Mouse (Mus musculus): ENCODE data around the gene Golga4. TPM values are rescaled to one million over a fixed set of nuclear protein-coding genes. Genes with fewer than 3 reads are reported as not detected.

The Golga4 gene
- polyA plus RNA-seq, 1 experiment from 2014 or later = 43.5 TPM

DNA sequence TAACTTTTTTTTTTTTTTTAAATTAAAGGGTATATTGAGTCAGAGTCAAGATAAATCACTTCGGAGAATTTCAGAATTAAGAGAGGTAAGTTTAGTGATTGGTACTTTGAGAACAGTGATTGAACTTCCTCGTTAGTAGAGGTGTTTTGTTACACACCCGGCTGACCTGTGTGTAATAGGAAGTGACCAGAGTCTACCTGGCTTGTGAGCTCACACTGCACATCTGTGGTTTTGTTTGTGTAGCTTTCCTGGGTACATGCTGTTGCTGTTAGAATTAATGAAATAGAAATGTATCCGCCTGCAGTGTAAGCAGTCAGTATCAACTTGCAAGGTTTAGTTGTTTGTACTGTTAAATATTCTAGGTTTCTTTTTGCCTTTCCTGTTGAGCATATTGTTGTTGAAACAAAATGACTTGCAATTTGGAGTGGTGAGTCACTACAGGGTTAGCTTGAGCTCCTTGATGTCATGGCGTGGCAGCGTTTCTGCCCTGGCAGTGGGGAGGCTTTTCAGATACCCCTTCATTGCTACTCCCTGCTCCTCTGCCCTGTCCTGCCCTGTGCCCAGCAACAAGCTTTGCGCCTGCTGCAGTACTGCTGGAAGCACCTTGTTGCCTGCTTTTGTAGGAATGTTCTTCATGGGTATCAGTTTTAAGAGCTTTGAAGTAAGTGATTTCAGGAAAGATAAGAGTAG is 26.6 kb downstream of the Golga4 start:
- ATAC-seq (ENCODE audit: borderline replicate concordance, extremely low read depth, low FRiP score, low TSS enrichment) = no peak
- Histone ChIP-seq H3K4me2 (no peak overlapping the region), H3K4me3 (no peak overlapping the region), H3K9me3 (no peaks in the 10 kb centered on the region), H3K36me3 (peaks cover 75% of the 10 kb centered on the region), H3K27me3 (no peaks in the 10 kb centered on the region), H3K4me1 (no peaks in the 10 kb centered on the region), H3K9ac (no peak overlapping the region), H3K27ac (no peak overlapping the region)
- WGBS = 89% methylated on average over 7 of the region's 7 CpGs

DNA sequence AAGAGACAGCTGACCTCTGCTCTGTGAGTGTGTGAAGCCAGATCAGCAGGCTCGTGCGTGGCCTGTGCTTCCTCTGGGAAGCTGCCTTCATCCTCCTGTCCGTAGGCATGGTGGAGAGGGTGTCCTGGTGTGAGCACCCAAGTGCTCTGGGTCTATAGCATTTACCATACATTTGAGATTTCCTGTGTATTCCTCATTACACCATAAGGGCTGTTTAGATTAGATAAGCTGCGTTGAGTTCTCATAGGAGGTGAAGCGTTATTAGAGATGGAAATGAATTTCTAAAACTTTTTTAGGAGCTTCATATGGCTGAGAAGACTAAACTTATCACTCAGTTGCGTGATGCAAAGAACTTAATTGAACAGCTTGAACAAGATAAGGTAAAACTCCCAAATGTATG is 30.9 kb downstream of the Golga4 start:
- H3K4me3 ChIP-seq = no peak overlapping the region
- WGBS = 81% methylated on average over 6 of the region's 6 CpGs
- peaks cover 79% of the 10 kb centered on the region for H3K36me3 ChIP-seq
- no peak for ATAC-seq (ENCODE audit: borderline replicate concordance, extremely low read depth, low FRiP score, low TSS enrichment)
- no peak overlapping the region for H3K9ac ChIP-seq
- H3K4me2 ChIP-seq = no peak overlapping the region
- H3K27me3 ChIP-seq = no peaks in the 10 kb centered on the region
- no peaks in the 10 kb centered on the region for H3K4me1 ChIP-seq
- no peak overlapping the region for H3K27ac ChIP-seq
- H3K9me3 ChIP-seq = no peaks in the 10 kb centered on the region

DNA sequence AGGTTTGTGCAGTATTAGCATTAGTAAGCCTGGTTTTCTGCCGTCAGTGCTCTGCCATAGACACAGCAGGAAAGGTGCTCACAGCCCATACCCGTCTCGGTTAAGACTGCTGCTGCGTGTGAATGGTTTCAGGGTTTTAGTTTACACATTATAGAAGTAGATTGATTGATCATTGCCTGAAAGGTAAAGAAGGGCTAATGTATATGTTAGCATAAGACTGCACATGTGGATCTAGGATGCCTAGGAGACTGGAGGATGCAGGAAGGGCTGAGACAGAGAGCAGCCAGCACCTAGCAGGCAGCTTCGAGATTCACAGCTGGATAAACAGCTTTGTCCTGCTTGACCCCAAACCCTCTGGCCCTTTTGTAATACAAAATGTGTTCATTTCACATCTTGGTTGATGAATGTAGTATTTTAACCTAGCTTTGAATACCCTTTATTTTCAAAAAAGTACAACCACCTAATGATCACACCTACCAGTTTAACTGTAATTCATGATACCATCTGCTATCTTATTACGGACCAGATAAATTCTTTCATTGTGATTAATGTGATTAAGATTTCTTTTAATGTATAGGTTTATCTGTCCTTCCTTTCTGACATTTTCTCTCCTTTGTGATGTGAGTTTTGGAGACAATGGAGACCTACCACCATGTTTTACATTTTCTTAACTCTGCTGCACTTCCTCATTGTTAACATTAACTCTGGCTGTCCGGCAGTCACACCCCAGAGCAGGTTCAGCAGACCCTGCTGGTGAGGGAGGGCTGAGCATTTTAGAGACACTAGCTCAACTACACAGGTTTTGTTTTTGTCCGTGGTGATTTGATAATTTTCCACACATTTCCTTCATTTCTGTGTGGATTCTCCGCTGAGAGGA is 31.6 kb downstream of the Golga4 start:
- H3K4me2 ChIP-seq = no peak overlapping the region
- H3K36me3 ChIP-seq = peaks cover 78% of the 10 kb centered on the region
- H3K9me3 ChIP-seq = no peaks in the 10 kb centered on the region
- H3K27ac ChIP-seq = no peak overlapping the region
- no peak for ATAC-seq (ENCODE audit: borderline replicate concordance, extremely low read depth, low FRiP score, low TSS enrichment)
- WGBS = 80% methylated on average over 9 of the region's 9 CpGs
- H3K4me1 ChIP-seq = no peaks in the 10 kb centered on the region
- no peak overlapping the region for H3K4me3 ChIP-seq
- no peak overlapping the region for H3K9ac ChIP-seq
- no peaks in the 10 kb centered on the region for H3K27me3 ChIP-seq

- H3K9me3 ChIP-seq = no peaks in the 10 kb centered on the region
- H3K4me1 ChIP-seq = 0 out of 2 replicates have a peak, but pooled peaks cover 2% of the 10 kb centered on the region
- ATAC-seq (ENCODE audit: borderline replicate concordance, extremely low read depth, low FRiP score, low TSS enrichment) = no peak
- no peak overlapping the region for H3K9ac ChIP-seq
- no peak overlapping the region for H3K4me2 ChIP-seq
- no peak overlapping the region for H3K4me3 ChIP-seq
- H3K27ac ChIP-seq = no peak overlapping the region
- 92% methylated on average over 8 of the region's 8 CpGs for WGBS
- H3K27me3 ChIP-seq = no peaks in the 10 kb centered on the region
- H3K36me3 ChIP-seq = peaks cover 52% of the 10 kb centered on the region
Observed at GRCm38 (mm10) chr9:118541851-118542250, 35.8 kb downstream of the Golga4 start.

DNA sequence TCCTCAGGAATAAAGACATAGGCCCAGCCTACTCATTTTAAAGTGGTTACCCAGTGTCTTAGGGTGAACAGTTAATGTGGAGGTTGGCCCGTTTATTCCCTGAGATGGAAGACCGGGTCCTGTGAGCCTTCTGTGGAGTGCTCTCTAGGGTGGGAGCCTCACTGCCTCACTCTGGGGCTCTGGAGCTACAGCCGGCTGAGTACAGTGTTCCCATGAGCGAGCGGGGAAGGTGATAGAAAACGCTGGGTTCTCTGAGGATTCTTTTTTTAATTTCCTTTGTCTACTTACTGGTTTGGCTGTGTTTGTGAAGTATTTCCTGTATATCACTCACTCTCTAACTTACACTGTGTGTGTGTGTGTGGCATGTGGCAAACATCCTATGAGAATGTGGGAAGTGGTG is 39.1 kb downstream of the Golga4 start:
- H3K27ac ChIP-seq = 0 out of 2 replicates have a peak overlapping the region, but pooled peaks have one; percentile 8
- 61% methylated on average over 6 of the region's 6 CpGs for WGBS
- no peak for ATAC-seq (ENCODE audit: borderline replicate concordance, extremely low read depth, low FRiP score, low TSS enrichment)
- no peaks in the 10 kb centered on the region for H3K27me3 ChIP-seq
- peaks cover 42% of the 10 kb centered on the region for H3K36me3 ChIP-seq
- H3K4me3 ChIP-seq = no peak overlapping the region
- 0 out of 2 replicates have a peak, but pooled peaks cover 2% of the 10 kb centered on the region for H3K4me1 ChIP-seq
- no peak overlapping the region for H3K4me2 ChIP-seq
- H3K9me3 ChIP-seq = no peaks in the 10 kb centered on the region
- no peak overlapping the region for H3K9ac ChIP-seq

GRCm38 (mm10) chr9:118548651-118549050 is 42.6 kb downstream of the Golga4 start:
- Histone ChIP-seq H3K36me3 (peaks cover 45% of the 10 kb centered on the region), H3K27me3 (no peaks in the 10 kb centered on the region), H3K4me3 (no peak overlapping the region), H3K4me1 (0 out of 2 replicates have a peak, but pooled peaks cover 2% of the 10 kb centered on the region), H3K9ac (no peak overlapping the region), H3K4me2 (no peak overlapping the region), H3K27ac (no peak overlapping the region), H3K9me3 (no peaks in the 10 kb centered on the region)
- WGBS = 90% methylated on average over 12 of the region's 12 CpGs
- ATAC-seq (ENCODE audit: borderline replicate concordance, extremely low read depth, low FRiP score, low TSS enrichment) = no peak

GRCm38 (mm10) chr9:118556951-118557780 is 51.1 kb downstream of the Golga4 start:
- ATAC-seq (ENCODE audit: borderline replicate concordance, extremely low read depth, low FRiP score, low TSS enrichment) = 0 out of 2 replicates have a peak, but pooled peaks have one; percentile 11
- Histone ChIP-seq H3K36me3 (peaks cover 78% of the 10 kb centered on the region), H3K27ac (no peak overlapping the region), H3K4me1 (no peaks in the 10 kb centered on the region), H3K9me3 (no peaks in the 10 kb centered on the region), H3K9ac (no peak overlapping the region), H3K4me2 (no peak overlapping the region), H3K27me3 (no peaks in the 10 kb centered on the region), H3K4me3 (no peak overlapping the region)
- whole genome bisulfite sequencing = 76% methylated on average over 24 of the region's 24 CpGs

- Histone ChIP-seq H3K4me1 (no peaks in the 10 kb centered on the region), H3K4me2 (no peak overlapping the region), H3K27ac (no peak overlapping the region), H3K4me3 (no peak overlapping the region), H3K9me3 (no peaks in the 10 kb centered on the region), H3K36me3 (peaks cover 82% of the 10 kb centered on the region), H3K27me3 (no peaks in the 10 kb centered on the region), H3K9ac (no peak overlapping the region)
- ATAC-seq (ENCODE audit: borderline replicate concordance, extremely low read depth, low FRiP score, low TSS enrichment) = no peak
- 95% methylated on average over 11 of the region's 11 CpGs for WGBS
Observed at GRCm38 (mm10) chr9:118563356-118563755, 57.3 kb downstream of the Golga4 start.

DNA sequence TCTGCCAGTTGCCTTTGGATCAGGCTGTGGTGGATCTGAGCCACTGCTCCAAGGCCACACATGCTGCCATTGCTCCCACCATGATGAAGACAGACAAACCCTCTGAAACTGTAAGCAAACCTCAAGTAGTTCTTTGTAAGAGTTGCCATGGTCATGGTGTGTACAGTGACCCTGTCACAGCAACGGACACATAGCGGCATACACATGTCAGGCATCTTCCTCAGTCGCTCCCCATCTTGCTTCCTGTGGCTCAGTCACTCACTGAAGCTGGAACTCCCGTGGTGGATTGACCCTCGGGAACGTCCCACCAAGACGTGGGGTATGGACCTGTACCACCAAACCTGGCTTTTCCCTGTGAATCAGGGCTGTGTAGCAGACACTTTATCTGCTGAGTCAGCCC is 57.8 kb downstream of the Golga4 start:
- H3K4me3 ChIP-seq = no peak overlapping the region
- peaks cover 78% of the 10 kb centered on the region for H3K36me3 ChIP-seq
- no peak overlapping the region for H3K4me2 ChIP-seq
- H3K9ac ChIP-seq = no peak overlapping the region
- H3K27ac ChIP-seq = no peak overlapping the region
- H3K4me1 ChIP-seq = no peaks in the 10 kb centered on the region
- 87% methylated on average over 7 of the region's 7 CpGs for WGBS
- no peaks in the 10 kb centered on the region for H3K9me3 ChIP-seq
- ATAC-seq (ENCODE audit: borderline replicate concordance, extremely low read depth, low FRiP score, low TSS enrichment) = no peak
- no peaks in the 10 kb centered on the region for H3K27me3 ChIP-seq

DNA sequence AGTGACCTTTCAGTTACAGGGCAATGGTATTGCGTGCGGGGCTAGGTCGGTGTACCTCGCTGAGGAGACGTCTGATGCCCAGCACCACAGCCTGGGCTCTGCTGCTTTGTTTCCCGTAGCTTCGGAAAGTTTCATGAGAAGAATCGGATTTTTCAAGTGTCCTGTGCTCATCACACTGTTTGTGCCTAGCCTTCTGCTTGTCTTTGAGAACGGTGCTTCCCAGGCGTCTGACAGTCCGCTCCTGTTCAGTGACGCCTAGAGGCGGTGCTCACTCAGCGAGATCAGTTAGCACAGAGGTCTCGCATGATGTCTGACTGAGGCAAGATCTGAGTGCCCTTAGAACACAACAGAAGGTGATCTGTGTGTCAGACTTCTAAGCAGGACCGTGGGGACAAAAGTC is 58.6 kb downstream of the Golga4 start:
- H3K27me3 ChIP-seq = no peaks in the 10 kb centered on the region
- 83% methylated on average over 16 of the region's 16 CpGs for WGBS
- no peak overlapping the region for H3K4me3 ChIP-seq
- no peak for ATAC-seq (ENCODE audit: borderline replicate concordance, extremely low read depth, low FRiP score, low TSS enrichment)
- no peaks in the 10 kb centered on the region for H3K9me3 ChIP-seq
- no peak overlapping the region for H3K27ac ChIP-seq
- no peak overlapping the region for H3K4me2 ChIP-seq
- peaks cover 78% of the 10 kb centered on the region for H3K36me3 ChIP-seq
- no peaks in the 10 kb centered on the region for H3K4me1 ChIP-seq
- no peak overlapping the region for H3K9ac ChIP-seq

DNA sequence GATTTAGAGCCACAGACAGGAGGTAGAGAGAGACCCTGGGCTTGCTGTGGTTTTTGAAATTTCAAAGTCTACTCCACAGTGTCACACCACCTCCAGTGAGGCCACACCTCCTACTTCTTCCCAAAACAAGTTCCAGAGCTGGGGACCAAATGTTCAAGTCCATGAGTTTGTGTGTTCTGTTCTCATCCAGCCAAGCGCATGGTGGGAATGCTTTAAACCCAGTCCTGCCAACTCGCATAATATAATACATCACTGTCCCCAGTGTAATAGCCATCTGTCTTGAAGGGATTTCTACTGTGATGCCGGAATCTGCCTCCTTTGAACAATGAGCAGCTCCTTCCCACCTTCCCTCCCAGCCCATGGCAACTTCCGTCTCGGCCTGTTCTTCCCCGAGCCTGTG is 63.3 kb downstream of the Golga4 start:
- Histone ChIP-seq H3K36me3 (peaks cover 58% of the 10 kb centered on the region), H3K4me3 (no peak overlapping the region), H3K27me3 (no peaks in the 10 kb centered on the region), H3K4me1 (no peaks in the 10 kb centered on the region), H3K9ac (no peak overlapping the region), H3K27ac (no peak overlapping the region), H3K9me3 (no peaks in the 10 kb centered on the region), H3K4me2 (no peak overlapping the region)
- no peak for ATAC-seq (ENCODE audit: borderline replicate concordance, extremely low read depth, low FRiP score, low TSS enrichment)
- 87% methylated on average over 6 of the region's 6 CpGs for WGBS

Measured in lung, embryonic 15.5 days (tissue).